Mouse (Mus musculus) E14TG2a.4 (cell line): Measurements from ENCODE around the gene Taar8a.
A peak's percentile ranks its signal among the peaks of the same experiment; 100 is the strongest.
"Not testable (repeated sequence)": the region's sequence is repeated elsewhere in the genome, so short reads cannot be mapped to it uniquely, and the experiment has no call there.

Source experiments
- H3K27me3 ChIP-seq: 2 replicates; pipeline ENCODE4 v1.6.1; 2014; ENCODE audit warnings: low read length, control low read depth; ENCODE audit not compliant: insufficient read depth
- H3K36me3 ChIP-seq: 2 replicates; pipeline ENCODE4 v1.6.1; 2014; ENCODE audit warnings: low read length, control low read depth; ENCODE audit not compliant: insufficient read depth
- H3K4me1 ChIP-seq: replicated peaks from 2 replicates; pipeline ENCODE4 v1.6.1; 2014; ENCODE audit warnings: low read depth, low read length, control low read depth
- H3K4me3 ChIP-seq: replicated peaks from 2 replicates; pipeline ENCODE4 v1.5.1; 2014; ENCODE audit warnings: mild to moderate bottlenecking, low read length
- H3K9me3 ChIP-seq: 2 replicates; pipeline ENCODE4 v1.6.1; 2014; ENCODE audit warnings: low read length, control low read depth
- CTCF ChIP-seq: conservative IDR thresholded peaks from 2 replicates; pipeline ENCODE4 v1.5.1; 2014; ENCODE audit warnings: low read length
- NANOG ChIP-seq: IDR thresholded peaks from 2 replicates; pipeline ENCODE4 v1.6.1; 2014; ENCODE audit warnings: borderline replicate concordance, low read length, mixed read lengths
- POU5F1 ChIP-seq: IDR thresholded peaks from 2 replicates; pipeline ENCODE4 v1.6.1; 2014; ENCODE audit warnings: low read length, borderline replicate concordance

Taar8a gene

DNA sequence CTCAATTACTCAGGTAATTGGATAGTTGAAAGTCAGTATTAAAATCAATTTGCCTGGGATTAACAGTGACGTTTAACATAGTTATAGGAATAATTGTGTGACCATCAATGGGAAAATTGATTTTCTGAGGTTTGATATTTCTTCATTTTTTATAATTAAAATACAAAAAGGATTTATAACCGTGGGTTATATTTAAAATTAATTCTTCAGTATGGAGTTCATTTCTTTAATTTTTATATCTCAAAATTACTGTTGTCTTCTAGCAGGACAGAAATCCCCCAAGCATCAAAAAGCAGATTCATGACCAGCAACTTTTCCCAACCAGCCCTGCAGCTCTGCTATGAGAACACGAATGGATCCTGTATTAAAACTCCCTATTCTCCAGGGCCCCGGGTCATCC lies at the start of gene Taar8a:
TSS of gene Taar8a (plus strand) at position 301 of the 400 bp plus-strand sequence.
- not testable (repeated sequence) for H3K36me3 ChIP-seq, H3K9me3 ChIP-seq, H3K4me1 ChIP-seq, H3K4me3 ChIP-seq, H3K27me3 ChIP-seq

DNA sequence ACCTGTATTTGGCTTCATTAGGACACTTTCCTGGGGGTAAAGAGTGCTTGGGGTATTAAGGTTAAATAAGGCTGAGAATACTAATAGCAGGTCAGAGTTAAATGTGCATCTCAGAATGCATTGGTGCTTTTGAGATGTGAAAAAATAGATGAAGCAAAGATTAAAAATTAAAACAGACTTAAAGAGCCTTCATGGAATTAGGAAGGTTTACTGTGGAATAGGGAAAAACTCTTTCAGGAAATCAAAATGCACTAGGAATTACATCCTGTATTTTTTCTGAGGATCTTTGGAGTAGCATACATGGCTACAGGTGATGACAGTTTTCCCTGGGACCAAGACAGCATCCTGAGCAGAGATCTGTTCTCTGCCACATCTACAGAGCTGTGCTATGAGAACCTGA lies 49.4 kb upstream of the Taar8a start, which contains the start of gene Taar7d:
TSS of gene Taar7d (plus strand) at position 301 of the 400 bp plus-strand sequence.
- Histone ChIP-seq H3K4me1 (no peaks in the 10 kb centered on the region), H3K36me3 (no peaks in the 10 kb centered on the region), H3K27me3 (no peaks in the 10 kb centered on the region), H3K4me3 (no peak within 1 kb of the TSS), H3K9me3 (peaks cover 26% of the 10 kb centered on the region)
- TF ChIP-seq POU5F1 = no peak

DNA sequence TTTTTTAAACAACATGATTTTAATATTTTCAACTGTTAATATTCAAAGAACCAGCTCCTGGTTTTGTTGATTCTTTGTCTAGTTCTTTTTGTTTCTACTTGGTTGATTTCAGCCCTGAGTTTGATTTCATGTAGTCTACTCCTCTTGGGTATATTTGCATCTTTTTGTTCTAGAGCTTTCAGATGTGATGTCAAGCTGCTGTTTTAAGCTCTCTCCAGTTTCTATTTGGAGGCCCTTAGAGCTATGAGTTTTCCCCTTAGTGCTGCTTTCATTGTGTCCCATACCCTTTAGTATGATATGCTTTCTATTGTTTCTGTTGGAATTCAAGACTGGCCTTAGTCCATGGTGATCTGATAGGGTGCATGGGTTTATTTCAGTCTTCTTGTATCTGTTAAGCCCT lies 45.0 kb upstream of the Taar8a start:
- no peaks in the 10 kb centered on the region for H3K36me3 ChIP-seq
- no peaks in the 10 kb centered on the region for H3K4me1 ChIP-seq
- no peak for TF ChIP-seq POU5F1
- no peak for TF ChIP-seq NANOG
- TF ChIP-seq CTCF = no peak
- H3K9me3 ChIP-seq = no peaks in the 10 kb centered on the region
- H3K27me3 ChIP-seq = no peaks in the 10 kb centered on the region
- H3K4me3 ChIP-seq = no peak overlapping the region

DNA sequence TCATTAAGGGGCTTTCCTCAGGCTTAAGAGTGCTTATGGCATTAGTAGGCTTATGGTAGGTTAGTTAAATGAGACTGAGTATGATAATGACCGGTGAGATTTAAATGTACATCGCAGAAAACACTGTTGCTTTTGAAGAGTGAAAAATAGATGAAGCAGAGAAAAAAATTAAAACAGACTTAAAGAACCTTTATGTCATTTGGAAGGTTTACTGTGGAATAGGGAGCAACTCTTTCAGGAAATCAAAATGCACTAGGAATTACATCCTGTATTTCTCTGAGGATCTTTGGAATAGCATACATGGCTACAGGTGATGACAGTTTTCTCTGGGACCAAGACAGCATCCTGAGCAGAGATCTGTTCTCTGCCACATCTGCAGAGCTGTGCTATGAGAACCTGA lies 39.0 kb upstream of the Taar8a start, which contains the start of gene Taar7e:
TSS of gene Taar7e (plus strand) at position 301 of the 400 bp plus-strand sequence.
- H3K4me1 ChIP-seq = no peaks in the 10 kb centered on the region
- no peak within 1 kb of the TSS for H3K4me3 ChIP-seq
- no peaks in the 10 kb centered on the region for H3K9me3 ChIP-seq
- H3K27me3 ChIP-seq = no peaks in the 10 kb centered on the region
- H3K36me3 ChIP-seq = no peaks in the 10 kb centered on the region
- TF ChIP-seq NANOG = no peak
- TF ChIP-seq POU5F1 = no peak
- no peak for TF ChIP-seq CTCF

DNA sequence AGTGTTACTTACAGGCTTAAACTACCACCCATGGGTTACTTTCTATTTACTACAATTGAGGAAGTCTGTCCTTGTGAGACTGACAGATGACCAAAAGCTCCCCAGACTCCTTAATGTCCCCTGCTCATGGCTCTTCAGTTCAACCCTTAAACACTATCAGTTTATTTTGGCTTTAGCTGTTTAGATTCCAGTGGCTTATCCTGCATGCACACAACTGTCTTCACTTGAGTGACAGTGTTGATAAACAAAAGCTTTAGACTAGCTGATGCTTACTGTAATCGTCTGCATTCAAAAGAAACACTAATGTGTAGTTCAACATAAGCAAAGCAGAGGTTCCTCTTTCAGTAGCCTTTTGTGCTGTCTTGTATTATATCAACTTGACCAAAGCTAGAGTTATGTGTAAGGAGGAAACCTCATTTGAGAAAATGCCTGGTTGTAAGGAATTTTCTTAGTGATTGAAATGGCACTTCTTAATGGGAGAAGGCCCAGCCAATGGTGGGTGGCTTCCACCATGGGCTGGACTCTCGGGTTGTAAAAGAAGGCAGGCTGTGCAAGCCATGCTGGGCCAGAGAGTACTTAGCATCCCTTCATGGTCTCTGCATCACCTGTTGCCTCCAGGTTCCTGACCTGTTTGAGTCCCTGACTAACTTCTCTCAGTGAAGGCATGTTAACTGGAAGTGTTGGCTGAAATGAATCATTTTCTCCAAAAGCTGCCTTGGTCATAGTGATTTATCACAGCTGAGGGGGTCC lies 36.0 kb upstream of the Taar8a start:
- no peak for TF ChIP-seq NANOG
- TF ChIP-seq CTCF = no peak
- TF ChIP-seq POU5F1 = no peak
- H3K4me1 ChIP-seq = no peaks in the 10 kb centered on the region; the same call in 1 of the 2 replicates
- no peak overlapping the region for H3K4me3 ChIP-seq
- no peaks in the 10 kb centered on the region for H3K9me3 ChIP-seq
- no peaks in the 10 kb centered on the region for H3K36me3 ChIP-seq
- H3K27me3 ChIP-seq = no peaks in the 10 kb centered on the region

DNA sequence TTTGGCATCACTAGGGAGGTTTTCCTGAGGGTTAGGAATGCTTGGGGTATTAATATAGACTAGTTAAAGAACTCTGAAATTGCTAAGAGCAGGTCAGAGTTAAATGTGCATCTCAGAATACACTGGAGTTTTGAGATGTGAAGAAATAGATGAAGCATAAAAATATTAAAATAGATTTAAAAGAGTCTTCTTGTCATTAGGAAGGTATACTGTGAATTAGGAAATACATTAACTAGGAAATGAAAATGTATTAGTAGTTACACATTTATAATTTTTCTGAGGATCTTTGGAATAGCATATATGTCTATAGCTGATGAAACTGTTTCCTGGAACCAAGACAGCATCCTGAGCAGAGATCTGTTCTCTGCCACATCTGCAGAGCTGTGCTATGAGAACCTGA lies 27.1 kb upstream of the Taar8a start, which contains the start of gene Taar7f:
TSS of gene Taar7f (plus strand) at position 301 of the 400 bp plus-strand sequence.
- Histone ChIP-seq H3K4me3 (no peak within 1 kb of the TSS), H3K4me1 (no peaks in the 10 kb centered on the region), H3K27me3 (no peaks in the 10 kb centered on the region), H3K9me3 (no peaks in the 10 kb centered on the region), H3K36me3 (no peaks in the 10 kb centered on the region)
- no peak for TF ChIP-seq NANOG
- TF ChIP-seq CTCF = no peak
- no peak for TF ChIP-seq POU5F1

DNA sequence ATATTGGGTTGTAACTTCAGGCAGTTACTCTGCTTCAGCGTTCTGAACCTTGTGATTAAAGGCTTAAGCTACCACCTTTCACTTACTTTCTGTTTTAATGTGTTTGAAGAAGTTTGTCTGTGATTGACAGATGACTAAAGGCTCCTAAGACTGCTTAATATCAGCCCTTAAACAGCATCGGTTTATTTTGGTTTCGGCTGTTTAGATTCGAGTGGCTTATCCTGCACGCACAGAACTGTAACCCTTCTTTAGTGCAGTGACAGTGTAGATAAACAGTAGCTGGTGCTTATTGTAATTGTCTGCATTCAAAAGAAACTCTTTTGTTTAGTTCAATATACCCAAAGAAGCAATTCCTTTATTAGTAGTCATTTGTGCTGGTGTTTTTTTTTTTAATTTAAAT lies 24.3 kb upstream of the Taar8a start:
- TF ChIP-seq CTCF = no peak
- TF ChIP-seq POU5F1 = no peak
- TF ChIP-seq NANOG = no peak
- H3K4me3 ChIP-seq = no peak overlapping the region
- no peaks in the 10 kb centered on the region for H3K9me3 ChIP-seq
- H3K27me3 ChIP-seq = no peaks in the 10 kb centered on the region
- H3K36me3 ChIP-seq = no peaks in the 10 kb centered on the region
- H3K4me1 ChIP-seq = no peaks in the 10 kb centered on the region

DNA sequence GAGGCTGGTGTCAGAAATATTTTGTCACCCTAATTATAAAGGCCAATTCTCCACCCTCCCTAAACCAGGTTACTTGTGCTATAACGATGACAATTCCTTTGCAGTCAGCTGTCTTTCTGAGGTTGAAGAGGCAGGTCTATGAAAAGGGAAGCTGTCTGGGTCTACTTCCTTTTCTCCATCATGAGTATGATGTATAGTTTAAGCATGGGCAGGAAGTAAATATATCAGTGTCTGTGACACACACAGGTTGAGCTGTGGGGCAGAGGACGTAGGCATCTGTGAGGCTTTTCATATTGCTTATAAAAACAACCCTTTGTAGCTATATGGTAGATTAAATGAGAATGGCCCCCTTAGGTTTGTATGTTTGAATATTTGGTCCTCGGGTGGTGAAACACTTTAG lies 17.3 kb upstream of the Taar8a start:
- H3K27me3 ChIP-seq = no peaks in the 10 kb centered on the region
- H3K9me3 ChIP-seq = no peaks in the 10 kb centered on the region
- no peaks in the 10 kb centered on the region for H3K36me3 ChIP-seq
- H3K4me1 ChIP-seq = no peaks in the 10 kb centered on the region
- TF ChIP-seq CTCF (no peak), POU5F1 (no peak), NANOG (no peak)
- H3K4me3 ChIP-seq = no peak overlapping the region

DNA sequence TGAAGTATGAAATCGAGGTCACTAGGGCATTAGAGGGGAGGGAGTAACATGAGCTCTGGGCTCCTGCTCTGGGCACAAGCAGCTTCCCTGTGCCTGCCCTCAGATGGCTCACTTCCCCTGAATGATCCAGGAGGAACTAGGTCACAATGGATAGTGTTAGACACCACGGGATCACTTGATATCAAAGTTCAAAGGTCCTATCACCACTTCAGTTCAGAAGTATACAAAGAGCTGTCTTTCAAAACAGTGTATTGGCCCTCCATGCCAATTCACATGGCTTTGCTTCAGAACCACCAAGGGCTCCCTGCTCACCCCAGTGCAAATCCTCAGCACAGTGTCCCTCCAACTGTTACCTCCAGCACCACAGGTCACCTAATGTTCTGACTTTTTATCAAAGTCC lies 1.5 kb upstream of the Taar8a start:
- H3K27me3 ChIP-seq, H3K4me1 ChIP-seq, H3K9me3 ChIP-seq, H3K36me3 ChIP-seq, H3K4me3 ChIP-seq: not testable (repeated sequence)

DNA sequence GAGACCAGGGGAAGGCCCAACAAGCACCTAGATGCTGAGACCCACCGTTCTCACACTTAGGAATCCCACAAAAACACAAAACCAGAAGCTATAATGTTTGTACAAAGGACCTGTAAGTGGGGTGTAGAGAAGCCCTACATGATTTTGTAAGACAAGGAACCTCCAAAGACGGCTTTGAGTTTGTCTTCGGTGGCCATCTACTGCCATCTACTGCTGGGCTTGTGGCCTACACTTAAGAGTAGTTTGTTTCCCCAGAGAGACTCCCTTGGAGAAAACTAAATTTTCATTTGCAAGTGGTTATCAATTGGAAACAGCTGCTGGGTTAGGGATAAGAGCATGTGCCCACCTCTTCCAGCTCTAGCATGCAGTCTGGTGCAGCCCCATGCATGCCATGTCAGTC lies 3.9 kb downstream of the Taar8a start:
- H3K36me3 ChIP-seq = no peaks in the 10 kb centered on the region
- H3K4me1 ChIP-seq = no peaks in the 10 kb centered on the region
- H3K9me3 ChIP-seq = no peaks in the 10 kb centered on the region
- H3K4me3 ChIP-seq = no peak overlapping the region
- no peaks in the 10 kb centered on the region for H3K27me3 ChIP-seq
- no peak for TF ChIP-seq POU5F1
- TF ChIP-seq NANOG = no peak
- peak; percentile 16; the same call in 1 of the 2 replicates for TF ChIP-seq CTCF
